Mouse (Mus musculus) testis, adult 2 months (tissue): ENCODE data around the gene Snrnp200.

Source experiments
- CTCF ChIP-seq: fragments of 200-500 bp; IDR thresholded peaks from 2 replicates; pipeline ENCODE4 v1.5.1; 2012; ENCODE audit warnings: low read depth, mild to moderate bottlenecking, inconsistent platforms, low read length, moderate library complexity; ENCODE audit not compliant: control insufficient read depth, insufficient read depth, insufficient replicate concordance
- POLR2A ChIP-seq: fragments of 200-500 bp; IDR thresholded peaks from 2 replicates; pipeline ENCODE4 v1.6.1; 2012; ENCODE audit warnings: low read depth, mild to moderate bottlenecking, inconsistent platforms, low read length, moderate library complexity; ENCODE audit not compliant: control insufficient read depth

DNA sequence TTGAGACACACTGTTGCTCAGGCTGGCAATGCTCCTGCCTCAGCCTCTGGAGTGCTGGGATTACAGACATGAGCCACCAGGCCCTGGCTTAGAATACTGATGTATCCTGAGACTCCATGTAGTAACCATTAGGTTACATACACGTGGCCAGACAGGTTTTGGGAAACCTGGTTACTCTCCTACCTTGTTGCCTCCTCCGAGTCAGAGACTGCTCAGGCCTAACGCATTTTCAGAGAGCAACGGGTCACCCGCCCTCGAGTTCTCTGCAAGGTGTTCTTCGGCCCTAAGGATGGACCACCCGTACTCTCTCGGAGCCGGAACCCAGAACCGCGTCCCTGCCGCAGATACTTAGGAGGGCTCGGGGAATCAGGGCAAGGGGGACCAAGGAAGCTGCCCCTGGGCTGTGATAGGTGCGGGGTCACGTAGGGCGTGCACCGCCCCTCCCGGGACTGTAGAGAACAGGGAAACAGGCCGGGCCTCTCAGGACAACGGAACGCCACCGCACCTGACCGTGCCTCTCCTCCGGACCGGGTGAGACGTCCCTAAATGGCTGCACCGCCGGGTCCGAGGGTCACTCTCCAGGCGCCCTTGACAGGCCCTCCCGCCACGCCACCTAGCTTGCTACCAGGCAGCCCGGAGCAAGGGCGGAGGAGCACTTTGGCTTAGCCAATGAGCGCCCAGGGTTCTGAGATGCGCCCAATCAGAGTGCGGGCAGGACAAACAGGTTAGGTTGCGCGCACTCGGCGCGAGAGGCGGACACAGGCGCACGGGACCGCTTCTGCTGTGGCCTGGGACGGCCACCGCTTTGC lies 61.5 kb downstream of the Snrnp200 start, which contains the start of gene Stard7:
- TF ChIP-seq CTCF (no peak), POLR2A (peak; percentile 81)
